Comparison of ENCODE assay signal across 7 mouse cellular contexts in genomic region chr4:134356591-134357460, GRCm38 (mm10). TPM values are rescaled to one million over a fixed set of nuclear protein-coding genes. Genes with fewer than 3 reads are reported as not detected.
DNase-seq lines count a peak whose midpoint lies in the region; ATAC-seq lines count a peak whose summit lies in the region.

No protein-coding gene starts in this region.

- peak overlapping the region; percentile 52 for H3K9ac ChIP-seq in hindbrain, embryonic 16.5 days (ENCODE audit: low read depth, low read length)

- no peaks in the 10 kb centered on the region for H3K9me3 ChIP-seq in hindbrain, embryonic 16.5 days (ENCODE audit: control insufficient read depth, low read length)

- H3K4me2 ChIP-seq in hindbrain, embryonic 16.5 days (ENCODE audit: low read length): peak overlapping the region; percentile 54

- 20% methylated on average over 22 of the region's 22 CpGs for WGBS in hindbrain, embryonic 16.5 days

- intact Hi-C loops in left cerebral cortex, postnatal 14 days (cut with DNase I): loop anchor here (5.0 kb wide), 2 partner anchors 70 to 105 kb away; partner anchors contain the start of genes Grrp1 and Pdik1l

- no peaks in the 10 kb centered on the region for H3K36me3 ChIP-seq in hindbrain, embryonic 16.5 days (ENCODE audit: control insufficient read depth, insufficient read depth, low read length)

- H3K27me3 ChIP-seq in hindbrain, embryonic 16.5 days (replicated peaks; ENCODE audit: control insufficient read depth, insufficient read depth, low read length): no peaks in the 10 kb centered on the region

- H3K4me1 ChIP-seq in hindbrain, embryonic 16.5 days (ENCODE audit: control insufficient read depth, insufficient read depth, low read depth, low read length): peaks cover 6% of the 10 kb centered on the region

- no peak overlapping the region for H3K27ac ChIP-seq in hindbrain, embryonic 16.5 days (ENCODE audit: low read depth, low read length)

- peak; percentile 79 to 83 for DNase-seq in adrenal gland, adult 18-20 months (ENCODE audit: low spot score in 2 of 2)
- peak; percentile 90 to 91 for DNase-seq in cerebellum, postnatal 14 days
- peak; percentile 83 to 84 for DNase-seq in frontal cortex, postnatal 36 days (ENCODE audit: low spot score in 2 of 2)
- peak; percentile 79 to 91 for DNase-seq in left cerebral cortex, postnatal 14 days (ENCODE audit: low spot score in 2 of 2)
- DNase-seq in right cerebral cortex, postnatal 25 days: peak; percentile 66

- ATAC-seq in hindbrain, embryonic 16.5 days: peak; percentile 44; the same call in 1 of the 2 replicates
- peak; percentile 12; the same call in 1 of the 2 replicates for ATAC-seq in megakaryocyte-erythroid progenitor cell, adult 5-6 weeks (replicated peaks; ENCODE audit: low FRiP score, low TSS enrichment, poor library complexity, severe bottlenecking)

- H3K4me3 ChIP-seq in hindbrain, embryonic 16.5 days (ENCODE audit: low read length): peak overlapping the region; percentile 28

RNA-seq across cellular contexts. Expression of gene Slc30a2, which starts 13.8 kb away (rescaled TPM):
- total RNA-seq in adrenal gland, adult 18-20 months (2021): 10 to 100 TPM; 28.9 to 47.4 TPM
- polyA plus RNA-seq in hindbrain, embryonic 16.5 days (2015; fragmentation: Nextera tagmentation; extraction: Ambion mirVana): 0.17 and 0.25 TPM in 2 replicates
- total RNA-seq in left cerebral cortex, postnatal 14 days (2021): under 1 TPM in 1 of 2 experiments, not detected in 1; 0.17 TPM
- not detected in 2 replicates for total RNA-seq in megakaryocyte-erythroid progenitor cell, adult 5-6 weeks (2014; fragmentation: Nextera tagmentation)
- not detected in 2 replicates for total RNA-seq in megakaryocyte-erythroid progenitor cell, adult 5-6 weeks (2017)

RNA-seq across cellular contexts. Expression of gene Extl1, which starts 26.8 kb away (rescaled TPM):
- 1 to 10 TPM; 3.3 to 4.2 TPM for total RNA-seq in adrenal gland, adult 18-20 months (2021)
- polyA plus RNA-seq in hindbrain, embryonic 16.5 days (2015; fragmentation: Nextera tagmentation; extraction: Ambion mirVana): 0.65 and 0.66 TPM in 2 replicates
- total RNA-seq in left cerebral cortex, postnatal 14 days (2021): 10 to 100 TPM; 52.3 to 53.7 TPM
- not detected in 2 replicates for total RNA-seq in megakaryocyte-erythroid progenitor cell, adult 5-6 weeks (2014; fragmentation: Nextera tagmentation)
- total RNA-seq in megakaryocyte-erythroid progenitor cell, adult 5-6 weeks (2017): not detected in 2 replicates

RNA-seq across cellular contexts. Expression of gene Pafah2, which starts 39.3 kb away (rescaled TPM):
- total RNA-seq in adrenal gland, adult 18-20 months (2021): 10 to 100 TPM; 15.2 to 17.8 TPM
- polyA plus RNA-seq in hindbrain, embryonic 16.5 days (2015; fragmentation: Nextera tagmentation; extraction: Ambion mirVana): 7.8 and 8.5 TPM in 2 replicates
- 10 to 100 TPM; 10.9 to 12.3 TPM for total RNA-seq in left cerebral cortex, postnatal 14 days (2021)
- 27.7 and 41.0 TPM in 2 replicates for total RNA-seq in megakaryocyte-erythroid progenitor cell, adult 5-6 weeks (2014; fragmentation: Nextera tagmentation)
- 18.2 and 24.1 TPM in 2 replicates for total RNA-seq in megakaryocyte-erythroid progenitor cell, adult 5-6 weeks (2017)

RNA-seq across cellular contexts. Expression of gene Trim63, which starts 41.9 kb away (rescaled TPM):
- total RNA-seq in adrenal gland, adult 18-20 months (2021): under 1 TPM in 1 of 2 experiments, not detected in 1; 0.32 TPM
- 0.76 and 1.2 TPM in 2 replicates for polyA plus RNA-seq in hindbrain, embryonic 16.5 days (2015; fragmentation: Nextera tagmentation; extraction: Ambion mirVana)
- total RNA-seq in left cerebral cortex, postnatal 14 days (2021): under 1 TPM; 0.40 to 0.86 TPM
- total RNA-seq in megakaryocyte-erythroid progenitor cell, adult 5-6 weeks (2014; fragmentation: Nextera tagmentation): not detected in 2 replicates
- not detected in 2 replicates for total RNA-seq in megakaryocyte-erythroid progenitor cell, adult 5-6 weeks (2017)

Comparison
In these comparisons a context has a peak if more than half of its experiments do, and no peak if none do; other contexts are left out.
1. RNA of gene Slc30a2, which starts 13.8 kb away (total RNA-seq): 28.9 to 47.4 TPM in adrenal gland, adult 18-20 months; 0.17 TPM in left cerebral cortex, postnatal 14 days and not detected in megakaryocyte-erythroid progenitor cell, adult 5-6 weeks; every median in the first group is over 10 times any median in the second.
2. RNA of gene Extl1, which starts 26.8 kb away (total RNA-seq): 52.3 to 53.7 TPM in left cerebral cortex, postnatal 14 days; 3.3 to 4.2 TPM in adrenal gland, adult 18-20 months and not detected in megakaryocyte-erythroid progenitor cell, adult 5-6 weeks; every median in the first group is over 10 times any median in the second.
3. Peak in every context shown above with its lines, with median percentiles within 50 percentile points of each other: DNase-seq.